Mouse (Mus musculus) layer of hippocampus, postnatal 10 days (tissue): ENCODE results near the gene Smim11. TPM values are rescaled to one million over a fixed set of nuclear protein-coding genes. Genes with fewer than 3 reads are reported as not detected.

Experiments used
- DNase-seq, 2 experiments: peaks; one replicate each; pipeline ENCODE4 v3.0.0; 2021; ENCODE audit warnings: low spot score in 2 of 2
- total RNA-seq, 2 experiments: library from RNA; stranded (reverse); gene quantifications; 2 replicates each; pipeline ENCODE4 v1.2.3; 2021

Gene Smim11
- total RNA-seq, 2 experiments from 2014 or later = 20.4 to 22.9 TPM

- DNase-seq = no peak
These were observed 59.6 kb downstream of the Smim11 start for GRCm38 (mm10) chr16:92360711-92361110.

Other genes with a start within 250 kb of the Smim11 start
- 10 to 100 TPM; 57.9 to 66.2 TPM for gene Mrps6, start 243.0 kb upstream of the Smim11 start, total RNA-seq
- gene Gm49711, start 243.0 kb upstream of the Smim11 start, total RNA-seq = under 1 TPM in 1 of 2 experiments, not detected in 1; 0.31 TPM
- gene Slc5a3, start 243.0 kb upstream of the Smim11 start, total RNA-seq = 10 to 100 TPM; 15.3 to 17.8 TPM
- gene Kcne2, start 8.9 kb upstream of the Smim11 start, total RNA-seq = 1 to 10 TPM in 1 of 2 experiments, not detected in 1; 2.7 TPM
- not detected for gene Fam243, start 20.2 kb downstream of the Smim11 start, total RNA-seq
- gene Kcne1, start 58.2 kb downstream of the Smim11 start, total RNA-seq = not detected
- 10 to 100 TPM; 40.4 to 43.8 TPM for gene Rcan1, start 169.6 kb downstream of the Smim11 start, total RNA-seq
- gene Clic6, start 184.4 kb downstream of the Smim11 start, total RNA-seq = 1 to 10 TPM in 1 of 2 experiments, under 1 TPM in 1; 0.56 to 5.3 TPM